Mouse (Mus musculus): ENCODE data around the gene Aplnr. TPM values are rescaled to one million over a fixed set of nuclear protein-coding genes. Genes with fewer than 3 reads are reported as not detected.

Aplnr gene
- polyA plus RNA-seq, 1 experiment = not detected

- H3K4me1 ChIP-seq (ENCODE audit: control insufficient read depth) = no peaks in the 10 kb centered on the region
- H3K36me3 ChIP-seq (ENCODE audit: control insufficient read depth) = no peaks in the 10 kb centered on the region
- no peak for TF ChIP-seq TAL1 (IDR thresholded peaks at IDR 0.05; ENCODE audit: low read length)
- no peak for TF ChIP-seq GATA1 (IDR thresholded peaks at IDR 0.05; ENCODE audit: low read length)
- H3K4me3 ChIP-seq (replicated peaks) = no peak overlapping the region
- H3K27me3 ChIP-seq (ENCODE audit: control insufficient read depth) = no peaks in the 10 kb centered on the region
- H3K9me3 ChIP-seq (ENCODE audit: control insufficient read depth, low read length) = no peaks in the 10 kb centered on the region
Observed at GRCm38 (mm10) chr2:85167624-85168023, 31.6 kb downstream of the Aplnr start.

GRCm38 (mm10) chr2:85168327-85168726 lies 32.3 kb downstream of the Aplnr start:
- TF ChIP-seq GATA1 (IDR thresholded peaks at IDR 0.05; ENCODE audit: low read length) (no peak), TAL1 (IDR thresholded peaks at IDR 0.05; ENCODE audit: low read length) (no peak)
- Histone ChIP-seq H3K36me3 (ENCODE audit: control insufficient read depth) (no peaks in the 10 kb centered on the region), H3K4me1 (ENCODE audit: control insufficient read depth) (no peaks in the 10 kb centered on the region), H3K27me3 (ENCODE audit: control insufficient read depth) (no peaks in the 10 kb centered on the region), H3K4me3 (replicated peaks) (no peak overlapping the region), H3K9me3 (ENCODE audit: control insufficient read depth, low read length) (no peaks in the 10 kb centered on the region)

GRCm38 (mm10) chr2:85172071-85172762 lies 36.2 kb downstream of the Aplnr start:
- no peaks in the 10 kb centered on the region for H3K4me1 ChIP-seq (ENCODE audit: control insufficient read depth)
- H3K27me3 ChIP-seq (ENCODE audit: control insufficient read depth) = no peaks in the 10 kb centered on the region
- TF ChIP-seq TAL1 (IDR thresholded peaks at IDR 0.05; ENCODE audit: low read length) (no peak), GATA1 (IDR thresholded peaks at IDR 0.05; ENCODE audit: low read length) (no peak)
- no peak overlapping the region for H3K4me3 ChIP-seq (replicated peaks)
- H3K36me3 ChIP-seq (ENCODE audit: control insufficient read depth) = no peaks in the 10 kb centered on the region
- H3K9me3 ChIP-seq (ENCODE audit: control insufficient read depth, low read length) = no peaks in the 10 kb centered on the region

GRCm38 (mm10) chr2:85172763-85173103 lies 36.7 kb downstream of the Aplnr start:
- no peaks in the 10 kb centered on the region for H3K36me3 ChIP-seq (ENCODE audit: control insufficient read depth)
- no peak for TF ChIP-seq TAL1 (IDR thresholded peaks at IDR 0.05; ENCODE audit: low read length)
- TF ChIP-seq GATA1 (IDR thresholded peaks at IDR 0.05; ENCODE audit: low read length) = no peak
- no peak overlapping the region for H3K4me3 ChIP-seq (replicated peaks)

GRCm38 (mm10) chr2:85173545-85173944 lies 37.5 kb downstream of the Aplnr start:
- Histone ChIP-seq H3K27me3 (ENCODE audit: control insufficient read depth) (no peaks in the 10 kb centered on the region), H3K4me3 (replicated peaks) (no peak overlapping the region), H3K9me3 (ENCODE audit: control insufficient read depth, low read length) (no peaks in the 10 kb centered on the region), H3K4me1 (ENCODE audit: control insufficient read depth) (no peaks in the 10 kb centered on the region), H3K36me3 (ENCODE audit: control insufficient read depth) (no peaks in the 10 kb centered on the region)
- no peak for TF ChIP-seq GATA1 (IDR thresholded peaks at IDR 0.05; ENCODE audit: low read length)
- TF ChIP-seq TAL1 (IDR thresholded peaks at IDR 0.05; ENCODE audit: low read length) = no peak

More at GRCm38 (mm10) chr2:85172763-85173103, 36.7 kb downstream of the Aplnr start:
- no peaks in the 10 kb centered on the region for H3K9me3 ChIP-seq (ENCODE audit: control insufficient read depth, low read length)
- H3K4me1 ChIP-seq (ENCODE audit: control insufficient read depth) = no peaks in the 10 kb centered on the region
- no peaks in the 10 kb centered on the region for H3K27me3 ChIP-seq (ENCODE audit: control insufficient read depth)

- Histone ChIP-seq H3K4me3 (replicated peaks) (no peak overlapping the region), H3K27me3 (ENCODE audit: control insufficient read depth) (no peaks in the 10 kb centered on the region), H3K4me1 (ENCODE audit: control insufficient read depth) (no peaks in the 10 kb centered on the region), H3K9me3 (ENCODE audit: control insufficient read depth, low read length) (no peaks in the 10 kb centered on the region), H3K36me3 (ENCODE audit: control insufficient read depth) (no peaks in the 10 kb centered on the region)
- TF ChIP-seq GATA1 (IDR thresholded peaks at IDR 0.05; ENCODE audit: low read length) (no peak), TAL1 (IDR thresholded peaks at IDR 0.05; ENCODE audit: low read length) (no peak)
Observed at GRCm38 (mm10) chr2:85178139-85178800, 42.2 kb downstream of the Aplnr start.

- Histone ChIP-seq H3K4me3 (replicated peaks) (no peak overlapping the region), H3K9me3 (ENCODE audit: control insufficient read depth, low read length) (peaks cover 6% of the 10 kb centered on the region), H3K36me3 (ENCODE audit: control insufficient read depth) (no peaks in the 10 kb centered on the region), H3K27me3 (ENCODE audit: control insufficient read depth) (no peaks in the 10 kb centered on the region), H3K4me1 (ENCODE audit: control insufficient read depth) (no peaks in the 10 kb centered on the region)
- no peak for TF ChIP-seq GATA1 (IDR thresholded peaks at IDR 0.05; ENCODE audit: low read length)
- TF ChIP-seq TAL1 (IDR thresholded peaks at IDR 0.05; ENCODE audit: low read length) = no peak
Observed at GRCm38 (mm10) chr2:85187582-85188151, 51.6 kb downstream of the Aplnr start.

Other genes with a start within 250 kb of the Aplnr start
- gene Rtn4rl2, start 249.5 kb upstream of the Aplnr start, polyA plus RNA-seq (2012) = not detected in 2 replicates
- 7.1 and 8.4 TPM in 2 replicates for gene Slc43a3, start 199.6 kb upstream of the Aplnr start, polyA plus RNA-seq (2012)
- 0.11 TPM in 1 of 2 replicates, not detected in the other for gene Prg2, start 155.8 kb upstream of the Aplnr start, polyA plus RNA-seq (2012)
- 0.04 TPM in 1 of 2 replicates, not detected in the other for gene Prg3, start 148.0 kb upstream of the Aplnr start, polyA plus RNA-seq (2012)
- gene Ssrp1, start 99.0 kb upstream of the Aplnr start, polyA plus RNA-seq (2012) = 10.0 and 10.9 TPM in 2 replicates
- gene P2rx3, start 98.8 kb upstream of the Aplnr start, polyA plus RNA-seq (2012) = not detected in 2 replicates
- 0.11 and 0.17 TPM in 2 replicates for gene Tnks1bp1, start 88.2 kb upstream of the Aplnr start, polyA plus RNA-seq (2012)
- 0.02 TPM in 1 of 2 replicates, not detected in the other for gene Lrrc55, start 61.0 kb downstream of the Aplnr start, polyA plus RNA-seq (2012)
- gene Olfr987, start 203.1 kb downstream of the Aplnr start, polyA plus RNA-seq (2012) = not detected in 2 replicates
- gene Olfr988, start 227.0 kb downstream of the Aplnr start, polyA plus RNA-seq (2012) = not detected in 2 replicates

Data from erythroblast, embryonic 14.5 days (primary cell).